Mouse (Mus musculus) natural killer cell, adult 2 months (primary cell): ENCODE measurements around the gene Iglon5.

ENCODE experiments used
- DNase-seq, 2 experiments: peaks; one replicate each; pipeline ENCODE4 v3.0.0; 2022; ENCODE audit warnings: low spot score in 2 of 2

The Iglon5 gene

DNA sequence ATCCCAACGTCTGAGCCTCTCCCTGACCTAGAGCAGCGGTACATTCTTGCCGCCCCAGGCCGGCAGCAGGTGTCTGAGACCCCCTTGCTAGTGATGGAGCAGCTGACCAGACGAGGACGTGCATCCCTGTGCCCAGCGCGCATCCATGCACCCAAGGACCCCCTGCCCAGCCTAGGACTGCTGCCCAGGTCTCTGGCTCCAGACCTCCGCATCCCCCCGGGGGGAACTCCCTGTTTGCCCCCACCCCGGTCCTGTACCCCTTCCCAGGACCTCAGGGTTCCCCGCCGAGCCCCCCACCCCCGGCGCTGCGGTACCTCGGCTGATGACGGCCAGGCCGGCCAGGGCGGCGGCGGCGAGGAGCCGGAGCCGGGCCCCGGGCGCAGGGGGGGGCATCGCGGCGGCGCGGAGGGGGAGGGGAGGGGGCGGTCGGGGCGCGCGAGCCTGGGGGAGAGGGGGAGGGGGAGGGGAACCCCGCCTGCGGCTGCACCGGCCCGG lies at the start of gene Iglon5:
Gene Iglon5, minus strand, starts transcription at position 445 of the 495 bp plus-strand sequence.
- no peak for DNase-seq

- DNase-seq: no peak
Observed at GRCm38 (mm10) chr7:43538524-43538923, 48.6 kb upstream of the Iglon5 start.

DNA sequence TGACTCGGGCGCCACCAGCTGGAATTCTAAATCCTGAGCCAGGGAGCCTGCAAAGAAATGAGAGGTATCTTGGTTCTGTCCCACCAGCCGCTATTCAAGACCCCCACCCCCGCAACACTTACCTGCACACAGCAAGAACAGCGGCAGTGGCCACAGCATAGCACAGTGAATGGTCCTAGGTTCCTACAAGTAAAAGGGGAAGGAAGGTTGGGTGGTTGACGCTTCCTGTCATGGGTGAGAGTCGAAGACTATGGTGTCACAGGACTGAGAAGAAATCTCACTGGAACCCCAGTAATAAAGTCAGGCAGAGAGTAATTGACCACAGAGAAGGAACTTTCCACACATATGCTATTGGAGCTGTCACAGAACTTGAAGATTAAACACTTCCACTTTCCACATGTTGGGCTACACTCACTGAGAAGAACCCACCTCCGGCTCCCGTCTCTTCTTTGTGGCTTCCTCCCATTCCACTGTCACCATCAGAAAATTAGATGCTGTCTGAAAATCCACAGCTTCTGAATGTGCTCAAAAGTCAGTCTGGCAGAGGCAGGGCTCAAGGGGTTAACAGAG lies 43.1 kb upstream of the Iglon5 start:
- peak in 1 of 2 experiments; percentile 31 for DNase-seq

GRCm38 (mm10) chr7:43530216-43530785 lies 40.4 kb upstream of the Iglon5 start:
- DNase-seq: no peak

- no peak for DNase-seq
Observed at GRCm38 (mm10) chr7:43525313-43525712, 35.4 kb upstream of the Iglon5 start.

- no peak for DNase-seq
Observed at GRCm38 (mm10) chr7:43522776-43523175, 32.9 kb upstream of the Iglon5 start.

GRCm38 (mm10) chr7:43518341-43518740 lies 28.5 kb upstream of the Iglon5 start:
- DNase-seq: no peak

- DNase-seq: no peak
Observed at GRCm38 (mm10) chr7:43515076-43515475, 25.2 kb upstream of the Iglon5 start.

DNA sequence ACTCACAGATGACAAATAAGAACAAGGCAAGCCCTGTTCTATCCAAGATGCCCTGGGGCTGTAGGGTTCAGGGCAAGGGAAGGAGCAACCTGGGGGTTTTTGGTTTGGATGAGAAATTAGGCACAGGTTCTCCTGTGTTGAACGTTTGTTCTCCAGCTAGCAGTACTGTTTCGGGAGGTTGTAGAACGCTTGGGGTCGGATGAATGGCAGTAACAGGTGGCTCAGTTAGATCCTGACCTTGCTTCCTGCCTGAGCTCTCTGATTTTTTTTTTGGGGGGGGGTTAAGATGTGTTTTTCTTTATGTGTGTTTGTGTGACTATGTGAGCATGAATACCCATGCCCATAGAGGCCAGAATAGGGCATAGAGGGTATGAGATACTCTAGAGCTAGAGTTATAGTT lies 22.6 kb upstream of the Iglon5 start:
- DNase-seq: no peak

DNA sequence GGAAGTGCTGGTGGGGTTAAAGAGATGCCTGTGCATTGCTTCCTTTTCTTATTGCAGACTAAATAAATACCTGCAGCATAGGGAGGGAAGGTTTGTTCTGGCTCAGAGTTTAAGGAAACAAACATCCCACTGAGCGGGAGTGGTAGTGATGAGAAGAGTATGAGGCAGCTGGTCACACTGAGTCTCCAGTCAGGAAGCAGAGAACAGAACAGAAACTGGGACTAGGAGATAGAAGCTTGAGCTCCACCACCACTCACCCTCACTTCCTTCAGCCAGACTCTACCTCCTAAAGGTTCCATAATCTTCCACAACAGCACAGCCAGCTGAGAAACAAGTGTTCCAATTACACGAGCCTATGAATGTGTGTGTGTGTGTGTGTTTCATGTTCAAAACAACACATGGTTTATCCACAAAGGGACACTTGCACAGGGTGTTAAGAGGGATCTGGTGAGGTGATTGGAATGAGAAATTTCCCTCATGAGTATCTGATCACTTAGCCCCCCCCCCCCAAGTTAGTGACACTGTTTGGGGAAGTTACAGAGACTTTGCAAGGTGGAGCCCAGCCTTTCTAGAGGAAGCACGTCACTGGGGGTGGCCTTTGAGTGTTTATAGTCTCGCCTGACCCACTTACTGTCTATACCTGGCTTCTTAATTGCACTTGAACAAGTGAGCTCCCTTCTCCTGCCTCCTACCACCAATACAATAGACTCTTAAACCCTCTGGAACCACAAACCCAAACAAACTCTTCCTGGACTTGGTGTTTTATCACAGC lies 22.0 kb upstream of the Iglon5 start:
- DNase-seq: no peak

- no peak for DNase-seq
Observed at GRCm38 (mm10) chr7:43495343-43496021, 5.6 kb upstream of the Iglon5 start.

DNA sequence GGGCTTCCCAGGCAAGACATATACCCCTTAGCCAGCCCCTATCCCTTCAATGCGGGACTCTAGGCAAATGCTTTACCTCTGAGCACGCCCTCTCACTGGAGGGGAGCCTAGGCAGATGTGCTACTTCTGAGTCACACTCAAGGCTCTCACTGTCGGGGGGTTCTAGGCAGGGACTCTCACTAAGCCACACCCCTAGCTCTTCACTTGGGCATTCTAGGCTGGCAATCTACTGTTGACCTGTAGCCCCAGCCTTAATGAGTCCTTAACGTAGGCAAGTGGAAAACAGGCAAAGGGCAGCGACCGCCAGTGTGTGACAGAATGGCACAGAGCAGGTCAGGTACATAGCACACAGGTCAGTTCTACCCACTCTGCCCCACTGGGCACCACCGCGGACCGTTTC lies 986 bp upstream of the Iglon5 start:
- no peak for DNase-seq

DNA sequence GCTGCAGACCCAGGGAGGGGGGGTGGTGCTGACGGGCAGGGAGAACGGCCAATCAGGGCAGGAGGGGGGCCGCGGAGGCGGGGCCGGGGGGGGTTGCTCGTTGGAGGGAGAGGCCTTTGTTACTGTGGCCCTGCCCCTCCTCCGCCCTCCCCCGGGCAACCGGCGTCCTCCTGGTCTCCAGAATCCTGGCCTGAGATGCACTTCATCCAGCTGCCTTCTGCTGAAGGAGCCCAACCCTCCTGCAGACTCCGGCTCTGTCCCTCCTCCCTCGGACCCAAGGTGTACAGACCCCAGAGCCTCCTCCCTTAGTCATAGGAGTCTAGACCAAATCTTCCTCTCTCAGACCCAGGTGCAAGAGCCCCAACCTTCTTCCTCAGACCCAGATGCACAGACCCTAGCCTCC lies 308 bp upstream of the Iglon5 start:
- DNase-seq: no peak

GRCm38 (mm10) chr7:43488646-43489045 lies 1.2 kb downstream of the Iglon5 start:
- DNase-seq: no peak

DNA sequence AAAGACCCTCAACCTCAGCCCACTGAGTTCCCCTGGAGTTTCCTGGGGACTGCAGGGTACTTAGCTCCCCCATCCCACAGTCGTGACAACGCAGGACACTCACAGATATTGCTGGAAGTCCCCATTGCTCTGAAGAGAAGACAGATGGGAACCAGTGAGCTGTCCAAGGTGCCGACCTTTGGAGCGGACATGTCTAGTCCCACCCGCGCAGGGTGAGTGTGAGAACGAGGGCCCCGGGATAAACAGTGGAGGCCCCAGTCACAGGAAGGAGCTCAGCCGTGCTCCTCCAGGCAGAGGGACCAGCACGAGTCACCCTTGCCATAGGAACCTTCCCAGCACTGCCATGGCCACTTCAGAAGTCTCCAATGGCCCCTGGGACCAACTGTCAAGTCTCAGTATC lies 6.6 kb downstream of the Iglon5 start:
- DNase-seq: no peak

DNA sequence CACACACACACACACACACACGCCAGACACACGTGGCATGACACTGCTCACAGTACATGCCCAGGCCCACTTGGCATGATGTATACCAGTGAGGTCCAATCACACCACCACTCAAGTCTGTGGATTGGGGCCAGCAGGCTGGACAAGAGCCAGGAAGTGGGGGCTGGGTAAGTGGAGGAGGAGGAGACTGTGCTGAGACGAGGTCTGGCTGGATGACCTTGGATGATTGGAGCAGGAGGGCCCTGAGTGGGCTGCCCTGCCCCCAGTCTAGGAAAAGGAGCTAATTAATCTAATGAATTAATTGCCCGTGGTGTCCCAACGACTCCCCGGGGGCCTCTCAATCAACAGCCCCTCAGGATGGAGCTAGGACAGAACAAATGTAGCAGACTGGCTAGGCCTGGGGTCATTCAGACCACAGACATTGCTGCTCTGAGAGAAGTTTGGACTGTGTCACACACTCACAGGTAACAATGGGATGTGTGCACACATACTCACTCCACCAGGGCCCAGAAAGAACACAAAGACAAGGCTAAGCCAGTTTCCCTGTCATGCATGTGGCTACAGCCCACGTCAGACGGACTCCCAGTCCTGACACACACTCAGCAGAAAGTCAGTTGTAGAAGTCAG lies 7.7 kb downstream of the Iglon5 start:
- DNase-seq: no peak

GRCm38 (mm10) chr7:43481191-43481590 lies 8.7 kb downstream of the Iglon5 start:
- no peak for DNase-seq

GRCm38 (mm10) chr7:43476376-43476775 lies 13.5 kb downstream of the Iglon5 start:
- DNase-seq: no peak

GRCm38 (mm10) chr7:43475706-43476105 lies 14.2 kb downstream of the Iglon5 start:
- peak; percentile 47 to 62 for DNase-seq

DNA sequence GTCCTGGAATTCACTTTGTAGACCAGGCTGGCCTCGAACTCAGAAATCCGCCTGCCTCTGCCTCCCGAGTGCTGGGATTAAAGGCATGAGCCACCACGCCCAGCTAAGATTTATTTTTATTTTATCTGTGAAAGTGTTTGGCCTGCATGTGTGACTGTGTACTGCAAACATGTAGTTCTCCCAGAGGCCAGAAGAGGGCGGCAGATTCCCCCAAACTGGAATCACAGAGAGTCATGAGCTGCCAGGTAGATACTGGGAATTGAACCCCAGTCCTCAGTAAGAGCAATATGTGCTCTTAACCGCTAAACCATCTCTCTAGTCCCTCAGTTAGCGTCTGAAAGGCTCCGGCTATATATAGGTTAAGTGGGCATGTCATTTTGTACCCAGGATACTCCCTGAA lies 19.5 kb downstream of the Iglon5 start:
- peak; percentile 20 to 51 for DNase-seq

DNA sequence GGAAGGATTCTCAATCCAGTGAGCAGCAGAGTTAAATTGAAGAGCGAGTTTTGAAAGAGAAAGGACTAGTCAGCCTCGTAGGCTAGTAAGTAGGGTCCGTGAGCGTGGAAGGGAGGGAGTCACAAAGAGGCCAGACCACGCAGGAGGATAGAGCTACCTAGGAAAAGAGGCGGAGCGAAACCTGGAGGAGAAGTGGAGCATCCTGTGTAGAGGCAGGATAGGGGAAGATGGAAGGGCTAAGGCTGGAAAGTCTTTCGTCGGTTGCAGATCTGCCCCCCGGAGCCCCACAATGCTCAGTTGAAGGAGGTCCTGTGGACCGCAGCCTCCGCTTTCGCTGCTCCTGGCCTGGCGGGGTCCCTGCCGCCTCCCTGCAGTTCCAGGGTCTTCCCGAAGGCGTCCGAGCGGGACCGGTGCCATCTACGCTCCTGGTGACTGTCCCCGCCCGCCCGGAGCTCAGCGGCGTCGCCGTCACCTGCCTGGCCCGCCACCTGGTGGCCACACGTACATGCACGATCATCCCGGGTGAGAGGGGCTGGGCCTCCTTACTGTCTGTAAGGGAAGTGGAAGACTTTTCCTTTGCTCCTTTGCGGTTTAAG lies 23.7 kb downstream of the Iglon5 start:
- peak; percentile 79 to 83 for DNase-seq
